Mouse (Mus musculus): ENCODE results near the gene Mcrip1. TPM values are rescaled to one million over a fixed set of nuclear protein-coding genes. Genes with fewer than 3 reads are reported as not detected.

Mcrip1 gene
- 63.3 TPM for polyA plus RNA-seq (2017; shearing (Covaris generic))

DNA sequence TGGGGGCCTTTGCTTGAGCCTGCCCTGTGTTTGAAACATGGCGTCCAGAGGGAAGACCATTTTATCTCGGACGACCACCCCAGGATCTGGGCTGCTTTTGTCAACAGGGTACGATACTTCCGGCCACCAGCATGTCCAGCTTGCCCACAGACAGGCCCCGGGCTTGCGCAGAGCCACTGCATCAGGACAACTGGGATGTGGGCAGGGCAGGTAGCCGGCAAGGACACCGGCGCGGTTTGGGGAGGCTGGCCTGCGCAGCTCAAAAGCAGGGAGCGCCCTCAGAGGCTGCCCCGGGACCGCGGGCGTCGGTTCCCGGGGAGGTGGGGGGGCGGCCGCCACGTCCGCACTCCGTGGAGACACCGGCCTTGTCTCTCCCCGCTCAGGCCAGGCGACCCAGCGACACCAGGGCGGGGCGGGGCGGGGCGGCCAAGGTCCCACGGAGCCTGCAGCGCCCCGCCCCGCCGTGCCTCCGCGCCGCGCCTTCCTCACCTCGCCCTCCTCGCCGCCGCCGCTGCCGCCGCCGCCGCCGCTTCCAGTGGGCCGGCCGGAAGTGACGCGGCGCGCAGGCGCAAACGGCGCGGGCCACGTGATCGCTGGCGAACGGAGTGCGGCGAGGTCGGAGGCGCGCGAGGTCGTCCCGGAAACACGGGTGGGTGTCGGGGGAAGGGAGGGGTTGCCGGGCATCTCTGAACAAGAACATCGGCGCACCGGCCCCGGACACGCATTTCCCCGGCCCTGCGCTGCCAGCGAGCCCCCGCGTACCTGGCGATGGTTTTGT is at the start of gene Mcrip1:
Gene Mcrip1, minus strand, starts transcription at position 560 of the 778 bp plus-strand sequence.

DNA sequence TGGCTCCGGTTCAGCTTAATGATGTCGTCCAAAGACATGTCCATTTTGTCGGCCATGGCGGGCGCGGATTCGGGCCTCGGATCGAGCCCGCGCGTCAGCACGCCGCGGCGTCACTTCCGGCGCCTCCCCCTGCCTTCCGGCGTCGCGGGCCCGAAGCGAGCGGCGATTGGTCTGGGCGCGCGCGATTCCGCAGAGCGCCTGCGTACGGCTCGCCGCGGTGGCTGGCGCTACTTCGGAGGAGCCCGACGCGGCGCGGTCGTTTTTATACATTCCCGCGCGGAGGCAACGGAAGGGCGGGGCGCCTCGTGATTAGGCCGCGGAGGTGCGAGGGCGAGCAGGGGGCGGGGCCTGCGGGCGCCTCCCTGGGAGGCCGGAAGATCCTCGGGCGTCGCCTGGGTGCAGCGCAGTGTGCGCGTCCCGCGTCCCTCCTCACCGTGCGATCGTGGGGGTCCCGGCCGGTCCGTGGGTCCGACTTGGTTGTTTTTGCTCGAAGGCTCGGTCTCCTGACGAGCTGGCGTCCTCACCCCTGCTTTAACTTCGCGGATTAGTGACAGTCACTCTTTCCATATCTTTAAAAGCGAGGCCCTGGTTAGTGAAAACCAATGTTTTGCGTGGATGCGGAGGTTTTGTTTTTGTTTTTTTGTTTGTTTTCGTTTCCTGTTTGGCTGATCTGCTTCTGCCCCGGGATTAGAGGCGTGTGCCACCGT is 48.9 kb upstream of the Mcrip1 start, which contains the start of the genes Alyref and Anapc11:
Gene Alyref, minus strand, starts transcription at position 83 of the 707 bp plus-strand sequence.
Gene Anapc11, plus strand, starts transcription at position 139 of the 707 bp plus-strand sequence.

DNA sequence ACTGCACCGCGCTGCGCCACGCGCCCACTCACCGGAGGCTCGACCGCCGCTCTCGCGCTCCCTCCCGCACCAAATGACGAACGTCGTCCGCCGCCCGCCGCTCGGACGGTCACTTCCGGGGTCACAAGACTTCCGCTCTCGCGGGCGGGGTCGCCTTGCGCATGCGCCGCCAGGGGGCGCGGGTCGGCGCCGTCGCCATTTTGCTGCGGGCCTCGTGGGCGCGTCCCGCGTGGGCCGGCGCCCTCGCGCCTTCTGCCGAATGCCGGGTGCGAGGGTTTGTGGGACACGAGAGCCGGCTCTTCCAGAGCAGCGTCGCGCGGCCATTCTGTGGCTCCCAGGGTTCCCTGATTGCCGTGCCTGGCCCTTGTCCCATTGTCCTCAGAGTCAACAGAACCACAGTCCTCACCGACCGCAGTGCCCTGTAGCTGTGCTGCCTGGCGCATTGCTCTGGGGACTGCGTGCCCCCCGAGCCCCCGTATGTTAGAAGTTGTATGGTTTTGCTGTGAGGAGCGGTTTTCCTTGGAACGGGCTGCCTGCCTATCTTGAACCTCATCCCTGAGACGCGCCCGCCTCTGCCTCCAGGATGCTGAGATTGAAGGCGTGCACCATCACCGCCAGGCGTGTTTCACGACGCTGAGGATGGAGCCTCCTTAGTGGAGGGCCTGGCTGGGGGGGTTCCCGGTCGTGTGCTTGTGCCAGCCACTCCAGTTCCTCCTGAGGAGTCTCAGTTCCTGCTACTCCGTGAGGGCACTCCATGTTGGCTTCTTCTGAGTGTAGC is 32.2 kb upstream of the Mcrip1 start, which contains the start of gene Arhgdia:
Gene Arhgdia, minus strand, starts transcription at position 135 of the 778 bp plus-strand sequence.

DNA sequence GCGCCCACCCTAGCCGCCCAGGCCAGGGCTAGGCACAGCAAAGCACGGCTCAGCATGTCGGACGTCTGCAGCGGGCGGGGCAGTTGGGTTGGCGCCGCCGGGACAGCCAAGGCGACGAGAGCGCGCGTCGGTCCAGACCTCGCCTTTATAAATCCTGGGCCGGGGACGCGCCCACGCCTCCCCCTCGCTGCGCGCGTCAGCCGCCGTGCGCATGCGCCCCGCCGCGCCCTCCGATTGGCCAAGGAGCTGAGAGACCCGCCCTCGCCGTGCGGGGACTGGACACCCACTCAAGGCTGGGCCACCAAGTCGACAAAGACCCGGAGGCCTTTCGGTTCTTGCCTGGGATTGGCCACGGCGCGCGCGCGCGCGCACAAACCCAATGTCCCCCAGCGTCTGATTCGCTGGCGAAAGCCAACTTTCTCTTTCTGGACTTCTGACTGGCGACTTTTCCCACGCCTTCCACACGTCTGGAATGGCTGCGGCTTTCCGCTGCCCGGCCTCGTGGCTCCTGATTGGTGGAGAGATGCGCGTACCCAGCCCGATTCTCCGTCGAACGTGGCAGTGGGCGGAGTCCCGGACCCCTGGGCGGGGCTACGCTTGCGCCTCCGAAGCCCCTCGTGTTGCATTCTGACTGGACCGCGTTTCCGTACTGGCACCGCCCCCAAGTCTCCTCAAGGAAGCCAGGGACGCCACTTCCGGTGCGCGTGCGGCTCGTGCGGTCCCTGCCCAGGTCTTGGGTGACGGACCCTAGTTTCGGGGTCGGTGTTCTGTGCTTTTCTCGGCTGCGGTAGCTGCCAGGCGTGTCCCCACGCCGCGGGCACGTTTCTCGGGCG is 23.4 kb upstream of the Mcrip1 start, which contains the start of gene P4hb:
Gene P4hb, minus strand, starts transcription at position 502 of the 833 bp plus-strand sequence.

DNA sequence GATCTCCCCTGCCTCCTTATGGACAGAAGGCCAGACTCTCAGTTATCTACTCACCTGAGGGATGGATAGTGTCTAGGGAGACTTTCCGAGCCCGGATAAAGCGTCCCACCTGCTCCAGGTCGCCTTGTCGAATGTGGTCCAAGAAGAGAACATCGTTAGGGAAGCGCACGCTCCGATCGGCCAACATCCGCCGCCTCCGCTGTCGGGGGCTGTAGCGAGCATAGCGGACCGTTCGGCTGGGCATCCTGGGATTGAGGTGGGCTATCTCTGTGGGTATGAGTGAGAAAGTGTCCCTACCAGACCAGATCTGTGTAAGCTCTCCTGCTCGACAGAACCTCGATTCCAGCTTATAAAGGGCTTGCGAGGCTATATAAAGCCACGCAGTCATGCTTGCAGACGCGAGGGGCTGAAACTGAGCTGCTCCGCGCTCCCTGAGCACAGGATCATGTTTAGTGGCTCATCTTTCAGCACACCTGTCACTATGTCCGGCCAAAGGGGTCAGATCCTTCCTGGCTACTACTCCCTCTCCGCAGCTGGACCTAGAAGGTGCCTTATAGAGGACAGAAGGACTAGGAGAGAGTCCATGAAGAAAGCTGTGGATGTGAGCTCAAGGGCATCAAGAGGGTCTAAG is 1.4 kb upstream of the Mcrip1 start, which contains the start of gene Ppp1r27:
Gene Ppp1r27, minus strand, starts transcription at position 323 of the 631 bp plus-strand sequence.

DNA sequence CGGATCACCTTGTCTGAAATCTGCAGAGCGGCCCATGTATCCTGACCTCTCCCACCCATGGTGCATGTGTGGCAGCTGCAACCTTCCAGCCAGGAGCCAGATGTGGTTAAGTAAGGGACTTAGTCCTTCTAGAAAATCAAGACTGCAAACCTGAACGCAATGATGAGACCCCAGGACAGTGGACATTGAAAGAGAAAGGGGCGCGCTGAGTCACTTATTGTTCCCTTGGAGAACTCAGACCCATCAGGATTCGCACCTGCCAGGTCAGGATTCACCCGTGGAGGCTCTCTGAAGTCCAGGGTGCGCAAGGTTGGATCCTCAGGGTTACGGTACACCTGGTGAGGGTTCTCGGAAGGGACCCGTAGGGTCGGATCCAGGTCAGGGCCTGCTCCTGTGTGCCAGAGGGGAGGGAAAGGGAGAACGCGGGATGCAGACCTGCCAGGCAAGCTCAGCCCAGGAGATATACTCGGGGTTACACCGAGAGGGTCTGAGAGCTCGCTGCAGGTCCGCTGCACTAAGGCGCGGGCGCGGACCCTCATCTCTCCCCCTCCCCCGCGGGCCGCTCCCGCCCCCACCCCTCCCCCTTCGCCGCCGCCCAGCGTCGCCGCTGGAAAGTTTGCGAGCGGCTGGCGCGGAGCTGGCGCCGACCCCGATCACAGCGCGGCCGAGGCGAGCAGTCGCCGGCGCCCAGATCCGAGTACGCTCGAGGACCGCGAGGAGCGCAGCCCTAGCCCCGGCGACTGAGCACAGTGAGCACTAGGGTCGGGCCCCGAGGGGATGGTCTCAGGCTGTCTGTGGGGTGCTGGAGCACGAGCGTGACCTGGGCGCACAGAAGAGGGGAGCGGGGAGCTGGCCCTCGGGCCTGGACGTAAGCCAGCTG is 19.2 kb downstream of the Mcrip1 start, which contains the start of gene Gcgr:
Gene Gcgr, plus strand, starts transcription at position 615 of the 880 bp plus-strand sequence.

Other genes with a start within 250 kb of the Mcrip1 start
- 2,667 TPM for gene Actg1, start 201.2 kb downstream of the Mcrip1 start, polyA plus RNA-seq (2017; shearing (Covaris generic))
- not detected for gene Fscn2, start 188.2 kb downstream of the Mcrip1 start, polyA plus RNA-seq (2017; shearing (Covaris generic))
- gene Faap100, start 171.0 kb downstream of the Mcrip1 start, polyA plus RNA-seq (2017; shearing (Covaris generic)): 22.5 TPM
- 54.3 TPM for gene Nploc4, start 112.0 kb downstream of the Mcrip1 start, polyA plus RNA-seq (2017; shearing (Covaris generic))
- not detected for gene Tspan10, start 107.1 kb downstream of the Mcrip1 start, polyA plus RNA-seq (2017; shearing (Covaris generic))
- gene Pde6g, start 96.2 kb downstream of the Mcrip1 start, polyA plus RNA-seq (2017; shearing (Covaris generic)): not detected
- gene Oxld1, start 91.7 kb downstream of the Mcrip1 start, polyA plus RNA-seq (2017; shearing (Covaris generic)): 2.0 TPM
- 19.8 TPM for gene Ccdc137, start 91.6 kb downstream of the Mcrip1 start, polyA plus RNA-seq (2017; shearing (Covaris generic))
- 10.7 TPM for gene Arl16, start 82.1 kb downstream of the Mcrip1 start, polyA plus RNA-seq (2017; shearing (Covaris generic))
- gene Mrpl12, start 65.1 kb downstream of the Mcrip1 start, polyA plus RNA-seq (2017; shearing (Covaris generic)): 29.0 TPM
- 9.9 TPM for gene Slc25a10, start 57.9 kb downstream of the Mcrip1 start, polyA plus RNA-seq (2017; shearing (Covaris generic))
- not detected for gene Gcgr, start 19.0 kb downstream of the Mcrip1 start, polyA plus RNA-seq (2017; shearing (Covaris generic))
- gene Ppp1r27, start 1.4 kb upstream of the Mcrip1 start, polyA plus RNA-seq (2017; shearing (Covaris generic)): not detected
- gene P4hb, start 23.5 kb upstream of the Mcrip1 start, polyA plus RNA-seq (2017; shearing (Covaris generic)): 187 TPM
- 737 TPM for gene Arhgdia, start 31.9 kb upstream of the Mcrip1 start, polyA plus RNA-seq (2017; shearing (Covaris generic))
- gene Alyref, start 48.6 kb upstream of the Mcrip1 start, polyA plus RNA-seq (2017; shearing (Covaris generic)): 275 TPM
- gene Anapc11, start 48.7 kb upstream of the Mcrip1 start, polyA plus RNA-seq (2017; shearing (Covaris generic)): 80.0 TPM
- gene Npb, start 58.8 kb upstream of the Mcrip1 start, polyA plus RNA-seq (2017; shearing (Covaris generic)): not detected
- 159 TPM for gene Pcyt2, start 68.2 kb upstream of the Mcrip1 start, polyA plus RNA-seq (2017; shearing (Covaris generic))
- 158 TPM for gene Sirt7, start 75.5 kb upstream of the Mcrip1 start, polyA plus RNA-seq (2017; shearing (Covaris generic))
- gene Mafg, start 83.9 kb upstream of the Mcrip1 start, polyA plus RNA-seq (2017; shearing (Covaris generic)): 52.8 TPM
- 0.24 TPM for gene Pycr1, start 94.0 kb upstream of the Mcrip1 start, polyA plus RNA-seq (2017; shearing (Covaris generic))
- not detected for gene Myadml2, start 98.4 kb upstream of the Mcrip1 start, polyA plus RNA-seq (2017; shearing (Covaris generic))
- not detected for gene Notum, start 111.4 kb upstream of the Mcrip1 start, polyA plus RNA-seq (2017; shearing (Covaris generic))
- gene Aspscr1, start 123.2 kb upstream of the Mcrip1 start, polyA plus RNA-seq (2017; shearing (Covaris generic)): 103 TPM
- gene Cenpx, start 164.0 kb upstream of the Mcrip1 start, polyA plus RNA-seq (2017; shearing (Covaris generic)): 87.8 TPM
- gene Lrrc45, start 164.2 kb upstream of the Mcrip1 start, polyA plus RNA-seq (2017; shearing (Covaris generic)): 52.6 TPM
- 0.70 TPM for gene Rac3, start 171.7 kb upstream of the Mcrip1 start, polyA plus RNA-seq (2017; shearing (Covaris generic))
- gene Dcxr, start 177.6 kb upstream of the Mcrip1 start, polyA plus RNA-seq (2017; shearing (Covaris generic)): 11.1 TPM
- not detected for gene Cbr2, start 182.4 kb upstream of the Mcrip1 start, polyA plus RNA-seq (2017; shearing (Covaris generic))
- 15.1 TPM for gene Hmga1b, start 213.1 kb upstream of the Mcrip1 start, polyA plus RNA-seq (2017; shearing (Covaris generic))
- gene Rfng, start 234.5 kb upstream of the Mcrip1 start, polyA plus RNA-seq (2017; shearing (Covaris generic)): 23.6 TPM
- 79.8 TPM for gene Gps1, start 234.5 kb upstream of the Mcrip1 start, polyA plus RNA-seq (2017; shearing (Covaris generic))
- 40.0 TPM for gene Dus1l, start 246.7 kb upstream of the Mcrip1 start, polyA plus RNA-seq (2017; shearing (Covaris generic))